Mouse (Mus musculus) forebrain, embryonic 15.5 days (tissue): ENCODE data around the gene Atrip. TPM values are rescaled to one million over a fixed set of nuclear protein-coding genes. Genes with fewer than 3 reads are reported as not detected.

Source experiments
- ATAC-seq: fragments of 200-750 bp; cut with Nextera tagmentation; replicated peaks from 2 replicates; pipeline ENCODE4 v1.8.0; 2017; ENCODE audit warnings: mild to moderate bottlenecking, moderate TSS enrichment, moderate library complexity
- H3K27ac ChIP-seq: fragments of 300-500 bp; sonication (generic); replicated peaks from 2 replicates; pipeline ENCODE4 v1.5.1; 2015; ENCODE audit warnings: mild to moderate bottlenecking, inconsistent platforms
- H3K27me3 ChIP-seq: fragments of 300-500 bp; sonication (generic); 2 replicates; pipeline ENCODE4 v1.6.1; 2015; ENCODE audit warnings: inconsistent platforms
- H3K36me3 ChIP-seq: fragments of 300-500 bp; sonication (generic); 2 replicates; pipeline ENCODE4 v1.6.1; 2015; ENCODE audit warnings: mild to moderate bottlenecking, inconsistent platforms
- H3K4me1 ChIP-seq: fragments of 300-500 bp; sonication (generic); 2 replicates; pipeline ENCODE4 v1.6.1; 2015; ENCODE audit warnings: inconsistent platforms
- H3K4me2 ChIP-seq: fragments of 300-500 bp; sonication (generic); replicated peaks from 2 replicates; pipeline ENCODE4 v1.6.1; 2015; ENCODE audit warnings: mild to moderate bottlenecking, inconsistent platforms
- H3K4me3 ChIP-seq: fragments of 300-500 bp; sonication (generic); 2 replicates; pipeline ENCODE4 v1.5.1; 2015; ENCODE audit warnings: mild to moderate bottlenecking, inconsistent platforms
- H3K9ac ChIP-seq: fragments of 300-500 bp; sonication (generic); replicated peaks from 2 replicates; pipeline ENCODE4 v1.6.1; 2015; ENCODE audit warnings: mild to moderate bottlenecking, inconsistent platforms
- H3K9me3 ChIP-seq: fragments of 300-500 bp; sonication (generic); 2 replicates; pipeline ENCODE4 v1.6.1; 2016; ENCODE audit warnings: inconsistent platforms
- WGBS: fragments of 180-500 bp; shearing (Covaris S2); methylation state at CpG from one replicate; pipeline ENCODE4 v1.1.7; 2015; ENCODE audit warnings: mixed read lengths; 5-methylcytosine and 5-hydroxymethylcytosine counted together
- polyA plus RNA-seq: library from polyadenylated mRNA; unstranded; fragments of >200 nt; fragmentation: Nextera tagmentation; extraction: Ambion mirVana; gene quantifications from 2 replicates; pipeline ENCODE4 v1.2.1, GENCODE M21; 2015

The Atrip gene
- polyA plus RNA-seq, 1 experiment from 2014 or later, result 36.5 TPM

GRCm38 (mm10) chr9:109041351-109041750 is 32.6 kb downstream of the Atrip start:
- H3K4me2 ChIP-seq, result no peak overlapping the region
- no peaks in the 10 kb centered on the region for H3K9me3 ChIP-seq
- H3K9ac ChIP-seq, result no peak overlapping the region
- 72% methylated on average over 7 of the region's 7 CpGs for WGBS
- H3K27me3 ChIP-seq, result no peaks in the 10 kb centered on the region
- no peak for ATAC-seq
- no peak overlapping the region for H3K4me3 ChIP-seq
- no peaks in the 10 kb centered on the region for H3K36me3 ChIP-seq
- no peak overlapping the region for H3K27ac ChIP-seq
- peaks cover 14% of the 10 kb centered on the region for H3K4me1 ChIP-seq

GRCm38 (mm10) chr9:109040906-109041305 is 33.0 kb downstream of the Atrip start:
- ATAC-seq, result no peak
- H3K36me3 ChIP-seq, result no peaks in the 10 kb centered on the region
- H3K9me3 ChIP-seq, result no peaks in the 10 kb centered on the region
- H3K4me2 ChIP-seq, result no peak overlapping the region
- H3K9ac ChIP-seq, result 0 out of 2 replicates have a peak overlapping the region, but pooled peaks have one; percentile 19
- no peak overlapping the region for H3K27ac ChIP-seq
- WGBS, result 71% methylated on average over 6 of the region's 6 CpGs
- no peaks in the 10 kb centered on the region for H3K27me3 ChIP-seq
- H3K4me1 ChIP-seq, result peaks cover 14% of the 10 kb centered on the region
- no peak overlapping the region for H3K4me3 ChIP-seq

GRCm38 (mm10) chr9:109040216-109040615 is 33.7 kb downstream of the Atrip start:
- Histone ChIP-seq H3K27me3 (no peaks in the 10 kb centered on the region), H3K4me1 (peaks cover 14% of the 10 kb centered on the region), H3K27ac (no peak overlapping the region), H3K9ac (no peak overlapping the region), H3K9me3 (no peaks in the 10 kb centered on the region), H3K36me3 (no peaks in the 10 kb centered on the region), H3K4me2 (no peak overlapping the region), H3K4me3 (no peak overlapping the region)
- ATAC-seq, result no peak
- WGBS, result 86% methylated on average over 8 of the region's 8 CpGs

- no peaks in the 10 kb centered on the region for H3K36me3 ChIP-seq
- H3K4me1 ChIP-seq, result peaks cover 14% of the 10 kb centered on the region
- H3K27ac ChIP-seq, result no peak overlapping the region
- no peaks in the 10 kb centered on the region for H3K27me3 ChIP-seq
- no peak overlapping the region for H3K4me3 ChIP-seq
- no peaks in the 10 kb centered on the region for H3K9me3 ChIP-seq
- H3K9ac ChIP-seq, result no peak overlapping the region
- no peak for ATAC-seq
- 86% methylated on average over 4 of the region's 4 CpGs for WGBS
- no peak overlapping the region for H3K4me2 ChIP-seq
Observed at GRCm38 (mm10) chr9:109039681-109040080, 34.2 kb downstream of the Atrip start.

GRCm38 (mm10) chr9:109038901-109039364 is 35.0 kb downstream of the Atrip start:
- Histone ChIP-seq H3K4me3 (peak overlapping the region; percentile 61), H3K9ac (peak overlapping the region; percentile 63), H3K36me3 (no peaks in the 10 kb centered on the region), H3K9me3 (no peaks in the 10 kb centered on the region), H3K4me1 (peaks cover 14% of the 10 kb centered on the region), H3K27ac (no peak overlapping the region), H3K27me3 (no peaks in the 10 kb centered on the region), H3K4me2 (peak overlapping the region; percentile 96)
- ATAC-seq, result no peak; the same call in 1 of the 2 replicates
- WGBS, result 25% methylated on average over 8 of the region's 8 CpGs

GRCm38 (mm10) chr9:109038086-109038895 is 35.6 kb downstream of the Atrip start, which contains the start of gene Shisa5:
Gene Shisa5, plus strand, starts transcription at chr9:109038565.
- H3K36me3 ChIP-seq, result no peaks in the 10 kb centered on the region
- WGBS, result 0% methylated on average over 40 of the region's 40 CpGs
- peak within 1 kb of the TSS; percentile 96 for H3K4me2 ChIP-seq
- peak within 1 kb of the TSS; percentile 63 for H3K9ac ChIP-seq
- no peaks in the 10 kb centered on the region for H3K9me3 ChIP-seq
- ATAC-seq, result peak; percentile 67
- peaks cover 14% of the 10 kb centered on the region for H3K4me1 ChIP-seq
- no peaks in the 10 kb centered on the region for H3K27me3 ChIP-seq
- no peak within 1 kb of the TSS for H3K27ac ChIP-seq
- H3K4me3 ChIP-seq, result peak within 1 kb of the TSS; percentile 61

GRCm38 (mm10) chr9:109032435-109032834 is 41.5 kb downstream of the Atrip start:
- H3K36me3 ChIP-seq, result peaks cover 3% of the 10 kb centered on the region; the same call in 1 of the 2 replicates
- H3K27ac ChIP-seq, result no peak overlapping the region
- ATAC-seq, result no peak
- no peaks in the 10 kb centered on the region for H3K27me3 ChIP-seq
- H3K9ac ChIP-seq, result no peak overlapping the region
- H3K4me1 ChIP-seq, result no peaks in the 10 kb centered on the region
- H3K4me3 ChIP-seq, result no peak overlapping the region
- WGBS, result 87% methylated on average over 6 of the region's 6 CpGs
- H3K9me3 ChIP-seq, result no peaks in the 10 kb centered on the region
- H3K4me2 ChIP-seq, result no peak overlapping the region

GRCm38 (mm10) chr9:109031686-109032085 is 42.2 kb downstream of the Atrip start:
- H3K27ac ChIP-seq, result no peak overlapping the region
- no peaks in the 10 kb centered on the region for H3K4me1 ChIP-seq
- H3K36me3 ChIP-seq, result peaks cover 3% of the 10 kb centered on the region; the same call in 1 of the 2 replicates
- H3K4me2 ChIP-seq, result no peak overlapping the region
- no peaks in the 10 kb centered on the region for H3K27me3 ChIP-seq
- ATAC-seq, result no peak
- WGBS, result 82% methylated on average over 8 of the region's 8 CpGs
- H3K4me3 ChIP-seq, result no peak overlapping the region
- no peak overlapping the region for H3K9ac ChIP-seq
- H3K9me3 ChIP-seq, result no peaks in the 10 kb centered on the region

GRCm38 (mm10) chr9:109031001-109031400 is 42.9 kb downstream of the Atrip start:
- Histone ChIP-seq H3K9ac (no peak overlapping the region), H3K27me3 (no peaks in the 10 kb centered on the region), H3K36me3 (peaks cover 3% of the 10 kb centered on the region; the same call in 1 of the 2 replicates), H3K27ac (no peak overlapping the region), H3K9me3 (no peaks in the 10 kb centered on the region), H3K4me2 (no peak overlapping the region), H3K4me1 (no peaks in the 10 kb centered on the region), H3K4me3 (no peak overlapping the region)
- 90% methylated on average over 7 of the region's 7 CpGs for WGBS
- ATAC-seq, result no peak

- Histone ChIP-seq H3K9ac (no peak overlapping the region), H3K9me3 (no peaks in the 10 kb centered on the region), H3K36me3 (peaks cover 7% of the 10 kb centered on the region; the same call in 1 of the 2 replicates), H3K4me3 (no peak overlapping the region), H3K27ac (no peak overlapping the region), H3K4me2 (no peak overlapping the region), H3K4me1 (no peaks in the 10 kb centered on the region), H3K27me3 (no peaks in the 10 kb centered on the region)
- no peak for ATAC-seq
- 75% methylated on average over 3 of the region's 3 CpGs for WGBS
Observed at GRCm38 (mm10) chr9:109030312-109030711, 43.6 kb downstream of the Atrip start.

- Histone ChIP-seq H3K9me3 (no peaks in the 10 kb centered on the region), H3K36me3 (peaks cover 7% of the 10 kb centered on the region; the same call in 1 of the 2 replicates), H3K9ac (no peak overlapping the region), H3K4me3 (no peak overlapping the region), H3K4me2 (no peak overlapping the region), H3K4me1 (no peaks in the 10 kb centered on the region), H3K27ac (no peak overlapping the region), H3K27me3 (no peaks in the 10 kb centered on the region)
- no peak for ATAC-seq
- WGBS, result 83% methylated on average over 5 of the region's 5 CpGs
Observed at GRCm38 (mm10) chr9:109028919-109029318, 45.0 kb downstream of the Atrip start.

GRCm38 (mm10) chr9:109028421-109028820 is 45.5 kb downstream of the Atrip start:
- Histone ChIP-seq H3K9ac (no peak overlapping the region), H3K9me3 (no peaks in the 10 kb centered on the region), H3K4me2 (no peak overlapping the region), H3K36me3 (peaks cover 7% of the 10 kb centered on the region; the same call in 1 of the 2 replicates), H3K27ac (no peak overlapping the region), H3K27me3 (no peaks in the 10 kb centered on the region), H3K4me1 (no peaks in the 10 kb centered on the region), H3K4me3 (no peak overlapping the region)
- no peak for ATAC-seq
- WGBS, result 91% methylated on average over 3 of the region's 3 CpGs
